Mouse (Mus musculus): ENCODE results near the gene Hoxb7. TPM values are rescaled to one million over a fixed set of nuclear protein-coding genes. Genes with fewer than 3 reads are reported as not detected.

The Hoxb7 gene
- polyA plus RNA-seq, 1 experiment from 2014 or later: 1.3 TPM

GRCm38 (mm10) chr11:96320688-96321087 lies 34.3 kb downstream of the Hoxb7 start:
- Histone ChIP-seq H3K27me3 (replicated peaks; ENCODE audit: insufficient read depth, low read length) (0 out of 2 replicates have a peak, but pooled peaks cover 4% of the 10 kb centered on the region), H3K36me3 (ENCODE audit: insufficient read depth, low read length) (no peaks in the 10 kb centered on the region), H3K9ac (replicated peaks; ENCODE audit: low read depth) (peak overlapping the region; percentile 64), H3K27ac (ENCODE audit: low read length) (peak overlapping the region; percentile 95), H3K9me3 (ENCODE audit: low read length) (no peaks in the 10 kb centered on the region), H3K4me3 (ENCODE audit: low read depth, low read length) (peak overlapping the region; percentile 60), H3K4me1 (ENCODE audit: insufficient read depth, low read depth, low read length) (no peaks in the 10 kb centered on the region; the same call in 1 of the 2 replicates), H3K4me2 (replicated peaks; ENCODE audit: low read depth, low read length) (peak overlapping the region; percentile 79)
- WGBS: 19% methylated on average over 17 of the region's 17 CpGs
- DNase-seq (ENCODE audit: low spot score) (no peak), ATAC-seq (no peak)
- TF ChIP-seq EP300 (IDR thresholded peaks at IDR 0.05) (no peak), CTCF (IDR thresholded peaks at IDR 0.05) (no peak)

- peak overlapping the region; percentile 82 for H3K27ac ChIP-seq (ENCODE audit: low read length)
- DNase-seq (ENCODE audit: low spot score) (no peak), ATAC-seq (no peak)
- H3K4me1 ChIP-seq (ENCODE audit: insufficient read depth, low read depth, low read length): no peaks in the 10 kb centered on the region
- no peak overlapping the region; the same call in 1 of the 2 replicates for H3K9ac ChIP-seq (replicated peaks; ENCODE audit: low read depth)
- WGBS: 31% methylated on average over 5 of the region's 5 CpGs
- TF ChIP-seq EP300 (IDR thresholded peaks at IDR 0.05) (no peak), CTCF (IDR thresholded peaks at IDR 0.05) (no peak)
- peak overlapping the region; percentile 79 for H3K4me2 ChIP-seq (replicated peaks; ENCODE audit: low read depth, low read length)
- no peak overlapping the region for H3K4me3 ChIP-seq (ENCODE audit: low read depth, low read length)
- no peaks in the 10 kb centered on the region for H3K9me3 ChIP-seq (ENCODE audit: low read length)
- H3K36me3 ChIP-seq (ENCODE audit: insufficient read depth, low read length): no peaks in the 10 kb centered on the region
- H3K27me3 ChIP-seq (replicated peaks; ENCODE audit: insufficient read depth, low read length): 0 out of 2 replicates have a peak, but pooled peaks cover 4% of the 10 kb centered on the region
Measured at GRCm38 (mm10) chr11:96321846-96322245, 35.4 kb downstream of the Hoxb7 start.

GRCm38 (mm10) chr11:96322738-96323137 lies 36.3 kb downstream of the Hoxb7 start:
- 22% methylated on average over 6 of the region's 6 CpGs for WGBS
- no peak for DNase-seq (ENCODE audit: low spot score)
- ATAC-seq: no peak
- no peaks in the 10 kb centered on the region for H3K4me1 ChIP-seq (ENCODE audit: insufficient read depth, low read depth, low read length)
- H3K4me3 ChIP-seq (ENCODE audit: low read depth, low read length): peak overlapping the region; percentile 10; the same call in 1 of the 2 replicates
- peak overlapping the region; percentile 82 for H3K27ac ChIP-seq (ENCODE audit: low read length)
- H3K9ac ChIP-seq (replicated peaks; ENCODE audit: low read depth): 0 out of 2 replicates have a peak overlapping the region, but pooled peaks have one; percentile 43
- 0 out of 2 replicates have a peak, but pooled peaks cover 4% of the 10 kb centered on the region for H3K27me3 ChIP-seq (replicated peaks; ENCODE audit: insufficient read depth, low read length)
- H3K4me2 ChIP-seq (replicated peaks; ENCODE audit: low read depth, low read length): peak overlapping the region; percentile 79
- H3K36me3 ChIP-seq (ENCODE audit: insufficient read depth, low read length): no peaks in the 10 kb centered on the region
- no peaks in the 10 kb centered on the region for H3K9me3 ChIP-seq (ENCODE audit: low read length)
- no peak for TF ChIP-seq CTCF (IDR thresholded peaks at IDR 0.05)
- no peak for TF ChIP-seq EP300 (IDR thresholded peaks at IDR 0.05)

GRCm38 (mm10) chr11:96323154-96323553 lies 36.7 kb downstream of the Hoxb7 start, which contains the start of gene Hoxb3:
Gene Hoxb3, plus strand, starts transcription at chr11:96323326.
- no peaks in the 10 kb centered on the region for H3K9me3 ChIP-seq (ENCODE audit: low read length)
- ATAC-seq: no peak
- H3K27ac ChIP-seq (ENCODE audit: low read length): peak within 1 kb of the TSS; percentile 82
- no peaks in the 10 kb centered on the region for H3K4me1 ChIP-seq (ENCODE audit: insufficient read depth, low read depth, low read length)
- no peaks in the 10 kb centered on the region for H3K36me3 ChIP-seq (ENCODE audit: insufficient read depth, low read length)
- WGBS: 34% methylated on average over 10 of the region's 10 CpGs
- TF ChIP-seq CTCF (IDR thresholded peaks at IDR 0.05) (no peak), EP300 (IDR thresholded peaks at IDR 0.05) (no peak)
- H3K27me3 ChIP-seq (replicated peaks; ENCODE audit: insufficient read depth, low read length): 0 out of 2 replicates have a peak, but pooled peaks cover 4% of the 10 kb centered on the region
- H3K4me2 ChIP-seq (replicated peaks; ENCODE audit: low read depth, low read length): peak within 1 kb of the TSS; percentile 79
- H3K9ac ChIP-seq (replicated peaks; ENCODE audit: low read depth): peak within 1 kb of the TSS; percentile 43
- DNase-seq (ENCODE audit: low spot score): no peak
- H3K4me3 ChIP-seq (ENCODE audit: low read depth, low read length): peak within 1 kb of the TSS; percentile 10; the same call in 1 of the 2 replicates

- H3K4me1 ChIP-seq (ENCODE audit: insufficient read depth, low read depth, low read length): no peaks in the 10 kb centered on the region
- no peak overlapping the region for H3K4me3 ChIP-seq (ENCODE audit: low read depth, low read length)
- 0 out of 2 replicates have a peak, but pooled peaks cover 4% of the 10 kb centered on the region for H3K27me3 ChIP-seq (replicated peaks; ENCODE audit: insufficient read depth, low read length)
- ATAC-seq (no peak), DNase-seq (ENCODE audit: low spot score) (no peak)
- H3K27ac ChIP-seq (ENCODE audit: low read length): peak overlapping the region; percentile 82
- H3K4me2 ChIP-seq (replicated peaks; ENCODE audit: low read depth, low read length): peak overlapping the region; percentile 52
- H3K9ac ChIP-seq (replicated peaks; ENCODE audit: low read depth): peak overlapping the region; percentile 43; the same call in 1 of the 2 replicates
- 16% methylated on average over 5 of the region's 5 CpGs for WGBS
- no peak for TF ChIP-seq CTCF (IDR thresholded peaks at IDR 0.05)
- TF ChIP-seq EP300 (IDR thresholded peaks at IDR 0.05): no peak
- no peaks in the 10 kb centered on the region for H3K9me3 ChIP-seq (ENCODE audit: low read length)
- no peaks in the 10 kb centered on the region for H3K36me3 ChIP-seq (ENCODE audit: insufficient read depth, low read length)
Measured at GRCm38 (mm10) chr11:96324125-96324524, 37.7 kb downstream of the Hoxb7 start.

GRCm38 (mm10) chr11:96324965-96325364 lies 38.5 kb downstream of the Hoxb7 start:
- Histone ChIP-seq H3K27ac (ENCODE audit: low read length) (peak overlapping the region; percentile 82), H3K4me3 (ENCODE audit: low read depth, low read length) (0 out of 2 replicates have a peak overlapping the region, but pooled peaks have one; percentile 22), H3K36me3 (ENCODE audit: insufficient read depth, low read length) (no peaks in the 10 kb centered on the region), H3K9ac (replicated peaks; ENCODE audit: low read depth) (0 out of 2 replicates have a peak overlapping the region, but pooled peaks have one; percentile 23), H3K9me3 (ENCODE audit: low read length) (no peaks in the 10 kb centered on the region), H3K4me2 (replicated peaks; ENCODE audit: low read depth, low read length) (peak overlapping the region; percentile 52), H3K27me3 (replicated peaks; ENCODE audit: insufficient read depth, low read length) (0 out of 2 replicates have a peak, but pooled peaks cover 4% of the 10 kb centered on the region), H3K4me1 (ENCODE audit: insufficient read depth, low read depth, low read length) (no peaks in the 10 kb centered on the region)
- DNase-seq (ENCODE audit: low spot score) (no peak), ATAC-seq (no peak)
- WGBS: 21% methylated on average over 8 of the region's 8 CpGs
- TF ChIP-seq CTCF (IDR thresholded peaks at IDR 0.05) (no peak), EP300 (IDR thresholded peaks at IDR 0.05) (no peak)

Measured in lung, postnatal 0 days (tissue).